Mouse (Mus musculus) lung, postnatal 0 days (tissue): Measurements from ENCODE around the gene Cacna1s. TPM values are rescaled to one million over a fixed set of nuclear protein-coding genes. Genes with fewer than 3 reads are reported as not detected.

Source experiments
- ATAC-seq: fragments of 200-750 bp; cut with Nextera tagmentation; 2 replicates; pipeline ENCODE4 v1.8.0; 2017; ENCODE audit warnings: moderate library complexity
- DNase-seq: peaks from one replicate; pipeline ENCODE4 v3.0.0-alpha.2; 2016; ENCODE audit warnings: low spot score
- H3K27ac ChIP-seq: fragments of 300-500 bp; sonication (generic); 2 replicates; pipeline ENCODE4 v1.5.1; 2014; ENCODE audit warnings: antibody characterized with exemption, mild to moderate bottlenecking, low read length, mixed read lengths
- H3K27me3 ChIP-seq: fragments of 300-500 bp; sonication (generic); replicated peaks from 2 replicates; pipeline ENCODE4 v1.6.1; 2014; ENCODE audit warnings: low read length, mixed read lengths; ENCODE audit not compliant: insufficient read depth
- H3K36me3 ChIP-seq: fragments of 300-500 bp; sonication (generic); 2 replicates; pipeline ENCODE4 v1.6.1; 2014; ENCODE audit warnings: low read length, mixed read lengths; ENCODE audit not compliant: insufficient read depth
- H3K4me1 ChIP-seq: fragments of 300-500 bp; sonication (generic); 2 replicates; pipeline ENCODE4 v1.6.1; 2014; ENCODE audit warnings: antibody characterized with exemption, low read depth, low read length, mixed read lengths; ENCODE audit not compliant: insufficient read depth
- H3K4me2 ChIP-seq: fragments of 300-500 bp; sonication (generic); replicated peaks from 2 replicates; pipeline ENCODE4 v1.6.1; 2014; ENCODE audit warnings: low read depth, mild to moderate bottlenecking, low read length, moderate library complexity, mixed read lengths
- H3K4me3 ChIP-seq: fragments of 300-500 bp; sonication (generic); 2 replicates; pipeline ENCODE4 v1.5.1; 2014; ENCODE audit warnings: low read depth, low read length
- H3K9ac ChIP-seq: fragments of 300-500 bp; sonication (generic); replicated peaks from 2 replicates; pipeline ENCODE4 v1.6.1; 2014; ENCODE audit warnings: low read depth, mild to moderate bottlenecking
- H3K9me3 ChIP-seq: fragments of 300-500 bp; sonication (generic); 2 replicates; pipeline ENCODE4 v1.6.1; 2016; ENCODE audit warnings: low read length, mixed read lengths
- CTCF ChIP-seq: IDR thresholded peaks from 2 replicates; pipeline ENCODE4 v1.5.1; 2016; ENCODE audit warnings: antibody characterized with exemption, mild to moderate bottlenecking
- EP300 ChIP-seq: IDR thresholded peaks from 2 replicates; pipeline ENCODE4 v1.6.1; 2016; ENCODE audit warnings: antibody characterized with exemption, mild to moderate bottlenecking, control low read depth
- WGBS: fragments of 180-500 bp; shearing (Covaris S2); extraction: QIAGEN DNeasy Blood & Tissue Kit; methylation state at CpG from one replicate; pipeline ENCODE4 v1.1.7; 2014; 5-methylcytosine and 5-hydroxymethylcytosine counted together
- polyA plus RNA-seq: library from polyadenylated mRNA; unstranded; fragments of >200 nt; fragmentation: Nextera tagmentation; extraction: Ambion mirVana; gene quantifications from 2 replicates; pipeline ENCODE4 v1.2.1, GENCODE M21; 2015

Gene Cacna1s
- polyA plus RNA-seq, 1 experiment from 2014 or later: 1.6 TPM

- Histone ChIP-seq H3K27me3 (no peaks in the 10 kb centered on the region; the same call in 1 of the 2 replicates), H3K9ac (no peak overlapping the region), H3K4me2 (no peak overlapping the region), H3K4me3 (no peak overlapping the region), H3K9me3 (no peaks in the 10 kb centered on the region), H3K36me3 (no peaks in the 10 kb centered on the region), H3K27ac (no peak overlapping the region), H3K4me1 (no peaks in the 10 kb centered on the region)
- ATAC-seq (no peak), DNase-seq (no peak)
- 56% methylated on average over 9 of the region's 9 CpGs for WGBS
- TF ChIP-seq EP300 (no peak), CTCF (no peak)
These were observed 8.7 kb downstream of the Cacna1s start for GRCm38 (mm10) chr1:136061041-136061789.

GRCm38 (mm10) chr1:136061790-136062141 is 9.2 kb downstream of the Cacna1s start:
- TF ChIP-seq EP300 (no peak), CTCF (no peak)
- WGBS: 83% methylated on average over 7 of the region's 7 CpGs
- ATAC-seq: no peak

DNA sequence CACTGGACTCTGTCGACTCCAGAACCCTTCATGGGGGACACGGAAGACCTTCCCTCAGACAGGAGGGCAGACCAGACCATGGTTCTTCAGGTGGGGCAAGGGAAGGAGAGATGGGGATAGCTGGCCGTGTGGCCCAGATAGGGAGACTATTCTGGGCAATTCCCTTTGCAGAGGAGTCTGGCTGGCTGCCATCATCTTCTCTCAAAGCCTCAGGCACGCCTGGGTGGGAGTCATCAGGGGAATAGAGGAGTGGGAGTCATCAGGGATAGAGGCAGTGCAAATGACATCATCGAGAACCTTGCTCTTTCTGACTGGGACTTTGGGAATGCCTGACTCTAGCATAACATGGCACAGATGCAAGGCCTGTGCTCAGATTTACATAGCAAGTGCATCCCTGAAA is 11.4 kb downstream of the Cacna1s start:
- H3K36me3 ChIP-seq: no peaks in the 10 kb centered on the region
- H3K4me1 ChIP-seq: no peaks in the 10 kb centered on the region
- WGBS: 58% methylated on average over 5 of the region's 5 CpGs
- no peak for DNase-seq
- ATAC-seq: no peak
- no peaks in the 10 kb centered on the region; the same call in 1 of the 2 replicates for H3K27me3 ChIP-seq
- H3K4me3 ChIP-seq: no peak overlapping the region
- H3K27ac ChIP-seq: no peak overlapping the region
- H3K9ac ChIP-seq: no peak overlapping the region
- no peaks in the 10 kb centered on the region for H3K9me3 ChIP-seq
- no peak overlapping the region for H3K4me2 ChIP-seq
- TF ChIP-seq EP300: no peak
- no peak for TF ChIP-seq CTCF

More at GRCm38 (mm10) chr1:136061790-136062141, 9.2 kb downstream of the Cacna1s start:
- H3K4me2 ChIP-seq: no peak overlapping the region
- no peak overlapping the region for H3K27ac ChIP-seq
- H3K9me3 ChIP-seq: no peaks in the 10 kb centered on the region
- no peaks in the 10 kb centered on the region for H3K4me1 ChIP-seq
- H3K27me3 ChIP-seq: no peaks in the 10 kb centered on the region; the same call in 1 of the 2 replicates
- DNase-seq: no peak
- no peak overlapping the region for H3K4me3 ChIP-seq
- H3K9ac ChIP-seq: no peak overlapping the region
- H3K36me3 ChIP-seq: no peaks in the 10 kb centered on the region

DNA sequence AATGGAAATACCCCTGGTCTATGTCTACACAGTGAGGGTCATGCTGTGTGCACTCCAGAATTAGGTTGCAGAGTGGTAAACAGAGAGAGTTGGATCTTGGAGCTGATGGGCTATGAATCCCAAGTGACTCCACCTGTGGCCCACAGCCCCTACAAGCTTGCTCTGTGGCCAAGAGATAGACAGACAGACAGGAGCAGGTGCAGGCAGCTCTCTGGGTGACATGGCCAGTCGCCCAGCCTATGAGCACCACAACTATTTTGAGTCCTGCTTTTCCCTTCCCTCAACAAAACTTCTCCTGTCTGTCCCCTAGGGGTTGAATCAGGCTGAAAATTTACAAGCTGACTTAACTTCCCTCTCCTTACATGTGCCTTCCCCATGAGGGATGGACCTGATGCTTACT is 14.1 kb downstream of the Cacna1s start:
- WGBS: 45% methylated on average over 1 of the region's 1 CpGs
- Histone ChIP-seq H3K27ac (no peak overlapping the region), H3K9ac (no peak overlapping the region), H3K4me3 (no peak overlapping the region), H3K9me3 (no peaks in the 10 kb centered on the region), H3K27me3 (no peaks in the 10 kb centered on the region; the same call in 1 of the 2 replicates), H3K4me1 (no peaks in the 10 kb centered on the region), H3K4me2 (no peak overlapping the region), H3K36me3 (no peaks in the 10 kb centered on the region)
- DNase-seq (no peak), ATAC-seq (no peak)
- TF ChIP-seq EP300 (no peak), CTCF (no peak)

DNA sequence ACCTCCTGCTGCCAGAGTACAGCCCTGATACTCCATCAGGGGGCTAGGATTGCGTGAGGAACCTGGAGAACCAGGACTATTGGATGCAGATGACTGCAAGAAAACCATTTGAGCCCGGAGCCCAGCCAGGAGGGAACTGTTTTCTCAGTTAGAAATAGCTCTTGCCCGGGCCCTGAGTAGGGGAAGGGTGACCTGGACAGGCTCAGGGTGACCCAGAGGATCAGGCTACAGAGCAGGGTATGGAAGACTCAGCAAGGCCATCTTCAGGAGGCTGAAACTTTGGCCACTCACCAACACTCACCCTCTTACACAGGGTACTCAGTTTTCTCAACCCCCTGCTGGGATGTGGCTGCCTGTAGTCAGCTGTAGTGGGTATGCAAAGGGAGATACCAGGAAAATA is 15.0 kb downstream of the Cacna1s start:
- 56% methylated on average over 3 of the region's 3 CpGs for WGBS
- Histone ChIP-seq H3K9me3 (no peaks in the 10 kb centered on the region), H3K27ac (no peak overlapping the region), H3K4me1 (no peaks in the 10 kb centered on the region), H3K27me3 (no peaks in the 10 kb centered on the region; the same call in 1 of the 2 replicates), H3K4me3 (no peak overlapping the region), H3K9ac (no peak overlapping the region), H3K4me2 (no peak overlapping the region), H3K36me3 (no peaks in the 10 kb centered on the region)
- TF ChIP-seq EP300 (no peak), CTCF (no peak)
- ATAC-seq: no peak
- DNase-seq: no peak

DNA sequence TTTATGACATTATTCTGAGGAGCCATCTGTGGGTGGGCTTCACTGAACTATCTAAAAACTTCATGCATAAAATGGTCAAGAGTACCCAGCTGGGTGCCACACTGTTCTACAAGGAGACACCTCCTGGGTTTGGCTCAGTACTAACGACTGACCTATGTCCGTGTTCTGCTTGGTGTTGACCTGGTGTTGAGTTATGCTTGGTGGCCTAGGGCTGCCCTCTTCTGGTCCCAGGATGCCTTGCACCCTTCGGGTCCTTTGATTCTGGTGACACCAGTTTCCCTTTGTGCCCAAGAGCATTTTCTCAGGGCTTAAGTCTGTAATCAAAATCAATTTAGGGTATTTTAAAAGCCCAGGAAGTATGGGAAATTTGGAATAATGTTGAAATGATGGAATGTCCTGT is 23.5 kb downstream of the Cacna1s start:
- peak; percentile 82 for TF ChIP-seq CTCF
- TF ChIP-seq EP300: no peak
- DNase-seq (peak; percentile 35), ATAC-seq (peak; percentile 37; the same call in 1 of the 2 replicates)
- H3K4me1 ChIP-seq: no peaks in the 10 kb centered on the region
- H3K27me3 ChIP-seq: 0 out of 2 replicates have a peak, but pooled peaks cover 2% of the 10 kb centered on the region
- WGBS: 9% methylated on average over 3 of the region's 3 CpGs
- H3K9me3 ChIP-seq: no peaks in the 10 kb centered on the region
- no peak overlapping the region for H3K4me2 ChIP-seq
- H3K9ac ChIP-seq: no peak overlapping the region
- H3K4me3 ChIP-seq: no peak overlapping the region
- H3K36me3 ChIP-seq: no peaks in the 10 kb centered on the region
- H3K27ac ChIP-seq: no peak overlapping the region
